Mouse (Mus musculus) erythroblast, adult 5-6 weeks (primary cell): ENCODE results near the gene Gm28360. TPM values are rescaled to one million over a fixed set of nuclear protein-coding genes. Genes with fewer than 3 reads are reported as not detected.
"Not testable (repeated sequence)": the region's sequence is repeated elsewhere in the genome, so short reads cannot be mapped to it uniquely, and the experiment has no call there.

ENCODE experiments used
- ATAC-seq: replicated peaks from 2 replicates; pipeline ENCODE4 v1.8.0; 2016; ENCODE audit warnings: moderate number of reproducible peaks, mild to moderate bottlenecking, moderate TSS enrichment, inconsistent platforms; ENCODE audit not compliant: poor library complexity, low FRiP score, severe bottlenecking
- total RNA-seq, 2 experiments: library from RNA; stranded (forward) in 1 of 2; stranded (reverse) in 1 of 2; fragments of 150-400 nt in 1 of 2; fragments of 200-764, 138-1000 nt in 1 of 2; gene quantifications; 2 replicates each; pipeline versions ENCODE4 v1.2.3 to v1.2.4; 2015 to 2017; ENCODE audit warnings: low replicate concordance in 2 of 2

Gm28360 gene
- not detected in 2 replicates for total RNA-seq (2015; ENCODE audit: low replicate concordance)
- not detected in 2 replicates for total RNA-seq (2017; ENCODE audit: low replicate concordance)

- ATAC-seq: not testable (repeated sequence)
These were observed at the start of gene Gm28360 for GRCm38 (mm10) chr1:117829781-117830180. TSS of gene Gm28360 (plus strand) at chr1:117830081.

- not testable (repeated sequence) for ATAC-seq
These were observed 49.0 kb upstream of the Gm28360 start, which contains the start of gene B020011L13Rik for GRCm38 (mm10) chr1:117780833-117781232. TSS of gene B020011L13Rik (plus strand) at chr1:117781133.

GRCm38 (mm10) chr1:117816271-117816670 is 13.6 kb upstream of the Gm28360 start:
- ATAC-seq: not testable (repeated sequence)

GRCm38 (mm10) chr1:117851718-117852117 is 21.8 kb downstream of the Gm28360 start:
- ATAC-seq: not testable (repeated sequence)

Other genes starting within 250 kb of the Gm28360 start
- not detected in 2 replicates for gene Gm28363, start 132.9 kb upstream of the Gm28360 start, total RNA-seq (2015; ENCODE audit: low replicate concordance)
- gene Gm28363, start 132.9 kb upstream of the Gm28360 start, total RNA-seq (2017; ENCODE audit: low replicate concordance): not detected in 2 replicates
- gene B020011L13Rik, start 48.9 kb upstream of the Gm28360 start, total RNA-seq (2015; ENCODE audit: low replicate concordance): not detected in 2 replicates
- not detected in 2 replicates for gene B020011L13Rik, start 48.9 kb upstream of the Gm28360 start, total RNA-seq (2017; ENCODE audit: low replicate concordance)
- not detected in 2 replicates for gene Gm28168, start 97.9 kb downstream of the Gm28360 start, total RNA-seq (2015; ENCODE audit: low replicate concordance)
- not detected in 2 replicates for gene Gm28168, start 97.9 kb downstream of the Gm28360 start, total RNA-seq (2017; ENCODE audit: low replicate concordance)
- not detected in 2 replicates for gene Gm7145, start 135.9 kb downstream of the Gm28360 start, total RNA-seq (2015; ENCODE audit: low replicate concordance)
- not detected in 2 replicates for gene Gm7145, start 135.9 kb downstream of the Gm28360 start, total RNA-seq (2017; ENCODE audit: low replicate concordance)